Mouse (Mus musculus) embryonic fibroblast, embryonic 13.5 days (primary cell): ENCODE measurements around the gene Arid5b.

Source experiments
- CTCF ChIP-seq: IDR thresholded peaks from 2 replicates; pipeline ENCODE4 v1.5.1; 2011; ENCODE audit warnings: mild to moderate bottlenecking, control low read depth, low read length, moderate library complexity, borderline replicate concordance; ENCODE audit not compliant: insufficient read depth
- POLR2A ChIP-seq: IDR thresholded peaks from 2 replicates; pipeline ENCODE4 v1.6.1; 2011; ENCODE audit warnings: low read depth, mild to moderate bottlenecking, control low read depth, low read length, moderate library complexity

DNA sequence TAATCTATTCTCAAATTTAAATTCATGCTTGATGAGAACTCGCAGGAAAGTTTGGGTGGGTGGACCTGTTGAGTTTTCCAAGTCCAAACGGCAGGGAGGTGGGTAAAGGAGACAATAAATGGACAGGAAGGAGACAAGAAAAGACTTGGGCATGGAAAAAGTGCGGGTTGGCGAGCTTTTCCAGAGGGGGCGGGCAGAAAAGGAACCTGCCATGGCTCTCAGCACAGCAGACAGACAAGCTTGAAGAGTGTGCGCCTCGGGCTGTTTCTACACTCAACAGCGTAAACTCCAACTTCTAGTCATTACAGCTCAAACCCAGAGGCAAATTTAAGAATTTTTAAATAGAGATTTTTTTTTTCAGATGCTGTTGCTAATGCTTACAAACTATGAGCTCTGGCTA, 168.4 kb downstream of the Arid5b start:
- TF ChIP-seq CTCF (no peak), POLR2A (no peak)
